Mouse (Mus musculus) right cerebral cortex, postnatal 25 days (tissue): Measurements from ENCODE around the gene Abo.

Experiments
- DNase-seq: peaks from one replicate; pipeline ENCODE4 v3.0.0; 2022

Gene Abo

DNA sequence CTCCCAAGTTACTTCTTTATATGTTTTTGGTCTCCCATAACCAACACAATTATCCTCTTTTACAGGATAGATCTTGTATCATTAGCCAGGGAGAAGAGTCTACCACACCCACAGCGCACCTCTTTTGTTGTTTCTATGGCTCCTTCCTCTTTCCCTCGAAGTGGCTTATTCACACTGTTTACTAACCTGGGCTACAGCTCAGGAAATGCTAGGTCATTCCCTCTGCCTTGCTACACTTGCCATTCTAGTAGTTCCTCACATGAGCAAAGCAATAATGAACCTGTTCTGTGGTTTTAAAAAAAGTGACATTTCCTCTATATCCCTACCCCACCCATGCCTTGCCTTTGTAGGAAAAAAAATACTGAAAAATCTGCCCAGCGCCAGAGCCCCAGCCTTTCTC lies 1.9 kb downstream of the Abo start:
- no peak for DNase-seq

DNA sequence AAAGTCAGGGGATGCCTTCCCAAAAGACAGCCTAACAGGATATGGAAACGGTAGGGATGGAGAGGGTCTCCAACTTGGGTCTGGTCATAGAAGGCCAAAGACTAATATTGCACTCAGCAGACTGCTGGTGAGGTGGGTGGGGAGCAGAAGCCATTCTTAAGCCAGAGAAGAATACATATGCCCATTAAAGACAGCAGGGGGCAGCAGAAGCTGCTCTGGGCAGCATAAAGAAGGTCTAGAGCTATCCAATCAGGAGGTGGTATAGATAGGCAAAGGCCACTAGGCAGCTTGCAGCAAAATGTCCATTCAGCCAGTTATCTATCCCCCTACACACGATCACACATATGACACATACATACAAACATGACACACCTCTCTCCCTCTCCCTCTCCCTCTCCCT lies 17.1 kb downstream of the Abo start:
- DNase-seq = no peak

DNA sequence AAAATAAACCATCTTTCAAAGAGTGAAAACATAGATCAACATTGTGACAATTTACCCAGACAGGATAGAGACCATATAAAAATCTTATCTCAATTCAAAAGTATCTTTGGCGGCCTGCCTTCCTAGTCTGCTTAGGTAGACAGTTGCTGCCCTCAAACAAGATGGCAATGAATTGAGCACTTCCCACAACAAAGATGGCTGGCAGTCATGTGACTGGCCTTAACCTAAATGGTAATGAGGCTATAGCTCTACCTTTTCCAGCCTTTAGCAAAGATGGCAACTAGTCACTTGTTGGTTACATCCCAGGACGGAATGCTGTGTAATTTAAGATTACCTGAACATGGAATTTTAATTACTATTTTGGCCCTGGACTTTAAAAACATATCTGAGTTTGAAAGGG lies 32.3 kb downstream of the Abo start:
- no peak for DNase-seq

DNA sequence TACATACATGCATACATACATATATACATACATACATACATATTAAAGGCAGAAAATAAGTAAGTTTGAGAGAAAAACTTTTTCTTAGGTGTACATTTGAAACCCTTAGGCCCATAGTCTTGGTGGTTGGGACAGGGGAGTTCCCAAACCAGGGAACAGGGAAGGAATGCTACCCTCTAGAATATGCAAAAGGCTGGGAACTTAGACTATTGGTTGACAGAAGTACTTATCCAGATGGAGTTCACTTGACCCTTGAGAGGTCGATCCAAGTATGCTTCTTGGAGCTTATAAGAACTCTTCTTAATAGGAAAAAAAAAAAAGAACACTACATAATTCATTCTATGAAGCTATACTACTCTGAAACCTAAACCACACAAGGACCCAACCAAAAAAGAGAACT lies 36.7 kb downstream of the Abo start:
- DNase-seq = no peak

DNA sequence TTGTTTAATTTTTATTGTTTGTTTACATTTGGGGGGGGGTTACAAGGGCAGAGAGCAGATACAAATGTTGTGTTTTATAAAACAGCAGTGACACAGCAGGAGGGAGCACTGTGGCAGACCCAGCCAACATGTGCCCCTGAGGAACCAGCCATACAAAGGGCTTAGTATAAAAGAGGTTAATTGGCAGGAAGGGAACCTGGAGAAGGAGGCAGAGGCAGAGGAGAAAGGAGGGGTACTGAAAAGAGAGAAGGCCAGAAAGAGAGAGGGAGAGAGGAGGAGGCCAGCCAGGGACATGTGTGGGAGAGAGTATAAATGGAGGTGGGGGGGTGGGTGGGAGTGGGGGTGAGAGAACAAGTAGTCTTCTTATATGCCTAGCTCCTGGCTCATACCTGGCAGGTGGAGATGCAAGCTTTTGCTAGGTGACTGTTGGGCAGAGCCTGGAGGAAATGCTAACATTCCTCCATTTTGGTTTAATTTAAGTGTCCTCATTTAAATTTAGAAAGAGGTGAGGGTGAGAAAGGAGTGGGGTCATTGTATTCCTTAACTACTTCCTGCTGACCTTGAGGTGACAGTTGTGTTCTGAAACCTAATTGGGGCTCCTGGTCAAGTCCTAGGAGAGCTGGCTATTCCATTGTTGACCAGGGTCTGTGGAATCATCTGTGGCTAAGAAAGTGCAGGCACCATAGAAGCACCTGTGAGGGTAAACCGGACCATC lies 37.4 kb downstream of the Abo start:
- no peak for DNase-seq
